Mouse (Mus musculus): ENCODE data around the gene Msl1. TPM values are rescaled to one million over a fixed set of nuclear protein-coding genes. Genes with fewer than 3 reads are reported as not detected.

Msl1 gene
- polyA plus RNA-seq, 1 experiment from 2014 or later: 32.0 TPM

- Histone ChIP-seq H3K36me3 (ENCODE audit: control insufficient read depth, insufficient read depth) (peaks cover 2% of the 10 kb centered on the region; the same call in 1 of the 2 replicates), H3K27me3 (replicated peaks; ENCODE audit: control insufficient read depth, insufficient read depth, low read length) (no peaks in the 10 kb centered on the region), H3K9ac (replicated peaks; ENCODE audit: low read depth, low read length) (peak within 1 kb of the TSS; percentile 52), H3K9me3 (ENCODE audit: control insufficient read depth, low read length) (no peaks in the 10 kb centered on the region), H3K4me1 (replicated peaks; ENCODE audit: control insufficient read depth, insufficient read depth, low read length) (peaks cover 58% of the 10 kb centered on the region), H3K27ac (ENCODE audit: low read length) (peak within 1 kb of the TSS; percentile 62), H3K4me2 (ENCODE audit: low read length) (peak within 1 kb of the TSS; percentile 95), H3K4me3 (replicated peaks; ENCODE audit: low read length) (peak within 1 kb of the TSS; percentile 48)
- 1% methylated on average over 22 of the region's 22 CpGs for WGBS
- peak; percentile 23 for ATAC-seq
Observed at GRCm38 (mm10) chr11:98774582-98775347, 20.6 kb upstream of the Msl1 start, which contains the start of gene Nr1d1. Nr1d1 (minus strand) TSS chr11:98775333.

GRCm38 (mm10) chr11:98775348-98776051 lies 19.8 kb upstream of the Msl1 start:
- peak; percentile 87 for ATAC-seq
- Histone ChIP-seq H3K27ac (ENCODE audit: low read length) (peak overlapping the region; percentile 31; the same call in 1 of the 2 replicates), H3K4me2 (ENCODE audit: low read length) (peak overlapping the region; percentile 95), H3K9me3 (ENCODE audit: control insufficient read depth, low read length) (no peaks in the 10 kb centered on the region), H3K4me3 (replicated peaks; ENCODE audit: low read length) (peak overlapping the region; percentile 48), H3K36me3 (ENCODE audit: control insufficient read depth, insufficient read depth) (no peaks in the 10 kb centered on the region), H3K4me1 (replicated peaks; ENCODE audit: control insufficient read depth, insufficient read depth, low read length) (peaks cover 51% of the 10 kb centered on the region), H3K9ac (replicated peaks; ENCODE audit: low read depth, low read length) (peak overlapping the region; percentile 52), H3K27me3 (replicated peaks; ENCODE audit: control insufficient read depth, insufficient read depth, low read length) (no peaks in the 10 kb centered on the region)
- 7% methylated on average over 15 of the region's 15 CpGs for WGBS

GRCm38 (mm10) chr11:98776052-98776764 lies 19.1 kb upstream of the Msl1 start:
- Histone ChIP-seq H3K9ac (replicated peaks; ENCODE audit: low read depth, low read length) (no peak overlapping the region), H3K4me2 (ENCODE audit: low read length) (peak overlapping the region; percentile 95), H3K4me1 (replicated peaks; ENCODE audit: control insufficient read depth, insufficient read depth, low read length) (peaks cover 53% of the 10 kb centered on the region), H3K9me3 (ENCODE audit: control insufficient read depth, low read length) (no peaks in the 10 kb centered on the region), H3K27me3 (replicated peaks; ENCODE audit: control insufficient read depth, insufficient read depth, low read length) (no peaks in the 10 kb centered on the region), H3K4me3 (replicated peaks; ENCODE audit: low read length) (no peak overlapping the region), H3K27ac (ENCODE audit: low read length) (0 out of 2 replicates have a peak overlapping the region, but pooled peaks have one; percentile 6), H3K36me3 (ENCODE audit: control insufficient read depth, insufficient read depth) (no peaks in the 10 kb centered on the region)
- no peak for ATAC-seq
- WGBS: 53% methylated on average over 12 of the region's 12 CpGs

- Histone ChIP-seq H3K9me3 (ENCODE audit: control insufficient read depth, low read length) (no peaks in the 10 kb centered on the region), H3K27ac (ENCODE audit: low read length) (peak overlapping the region; percentile 59; the same call in 1 of the 2 replicates), H3K4me2 (ENCODE audit: low read length) (no peak overlapping the region), H3K9ac (replicated peaks; ENCODE audit: low read depth, low read length) (peak overlapping the region; percentile 19; the same call in 1 of the 2 replicates), H3K36me3 (ENCODE audit: control insufficient read depth, insufficient read depth) (no peaks in the 10 kb centered on the region), H3K4me3 (replicated peaks; ENCODE audit: low read length) (no peak overlapping the region), H3K4me1 (replicated peaks; ENCODE audit: control insufficient read depth, insufficient read depth, low read length) (peaks cover 55% of the 10 kb centered on the region), H3K27me3 (replicated peaks; ENCODE audit: control insufficient read depth, insufficient read depth, low read length) (no peaks in the 10 kb centered on the region)
- WGBS: 12% methylated on average over 9 of the region's 9 CpGs
- ATAC-seq: no peak
Observed at GRCm38 (mm10) chr11:98776843-98777590, 18.3 kb upstream of the Msl1 start.

- Histone ChIP-seq H3K27ac (ENCODE audit: low read length) (no peak overlapping the region), H3K36me3 (ENCODE audit: control insufficient read depth, insufficient read depth) (no peaks in the 10 kb centered on the region), H3K27me3 (replicated peaks; ENCODE audit: control insufficient read depth, insufficient read depth, low read length) (no peaks in the 10 kb centered on the region), H3K9me3 (ENCODE audit: control insufficient read depth, low read length) (no peaks in the 10 kb centered on the region), H3K4me1 (replicated peaks; ENCODE audit: control insufficient read depth, insufficient read depth, low read length) (peaks cover 58% of the 10 kb centered on the region), H3K9ac (replicated peaks; ENCODE audit: low read depth, low read length) (no peak overlapping the region), H3K4me3 (replicated peaks; ENCODE audit: low read length) (no peak overlapping the region), H3K4me2 (ENCODE audit: low read length) (no peak overlapping the region)
- no peak for ATAC-seq
Observed at GRCm38 (mm10) chr11:98777888-98778287, 17.4 kb upstream of the Msl1 start.

GRCm38 (mm10) chr11:98781851-98782512 lies 13.3 kb upstream of the Msl1 start:
- 19% methylated on average over 12 of the region's 14 CpGs for WGBS
- peaks cover 50% of the 10 kb centered on the region for H3K4me1 ChIP-seq (replicated peaks; ENCODE audit: control insufficient read depth, insufficient read depth, low read length)
- no peaks in the 10 kb centered on the region for H3K36me3 ChIP-seq (ENCODE audit: control insufficient read depth, insufficient read depth)
- no peak overlapping the region for H3K4me2 ChIP-seq (ENCODE audit: low read length)
- no peak overlapping the region for H3K4me3 ChIP-seq (replicated peaks; ENCODE audit: low read length)
- H3K9ac ChIP-seq (replicated peaks; ENCODE audit: low read depth, low read length): 0 out of 2 replicates have a peak overlapping the region, but pooled peaks have one; percentile 39
- peak; percentile 51 for ATAC-seq
- H3K27me3 ChIP-seq (replicated peaks; ENCODE audit: control insufficient read depth, insufficient read depth, low read length): no peaks in the 10 kb centered on the region
- no peaks in the 10 kb centered on the region for H3K9me3 ChIP-seq (ENCODE audit: control insufficient read depth, low read length)
- H3K27ac ChIP-seq (ENCODE audit: low read length): peak overlapping the region; percentile 87

GRCm38 (mm10) chr11:98782651-98783235 lies 12.6 kb upstream of the Msl1 start:
- H3K27me3 ChIP-seq (replicated peaks; ENCODE audit: control insufficient read depth, insufficient read depth, low read length): no peaks in the 10 kb centered on the region
- H3K27ac ChIP-seq (ENCODE audit: low read length): peak overlapping the region; percentile 82
- H3K4me3 ChIP-seq (replicated peaks; ENCODE audit: low read length): no peak overlapping the region; the same call in 1 of the 2 replicates
- no peak for ATAC-seq
- no peaks in the 10 kb centered on the region for H3K36me3 ChIP-seq (ENCODE audit: control insufficient read depth, insufficient read depth)
- peak overlapping the region; percentile 48 for H3K9ac ChIP-seq (replicated peaks; ENCODE audit: low read depth, low read length)
- peaks cover 51% of the 10 kb centered on the region for H3K4me1 ChIP-seq (replicated peaks; ENCODE audit: control insufficient read depth, insufficient read depth, low read length)
- peak overlapping the region; percentile 42 for H3K4me2 ChIP-seq (ENCODE audit: low read length)
- 7% methylated on average over 17 of the region's 17 CpGs for WGBS
- H3K9me3 ChIP-seq (ENCODE audit: control insufficient read depth, low read length): no peaks in the 10 kb centered on the region

GRCm38 (mm10) chr11:98783236-98783696 lies 12.1 kb upstream of the Msl1 start:
- peak overlapping the region; percentile 9; the same call in 1 of the 2 replicates for H3K4me3 ChIP-seq (replicated peaks; ENCODE audit: low read length)
- peak; percentile 47 for ATAC-seq
- H3K36me3 ChIP-seq (ENCODE audit: control insufficient read depth, insufficient read depth): no peaks in the 10 kb centered on the region
- peak overlapping the region; percentile 48 for H3K9ac ChIP-seq (replicated peaks; ENCODE audit: low read depth, low read length)
- H3K4me1 ChIP-seq (replicated peaks; ENCODE audit: control insufficient read depth, insufficient read depth, low read length): peaks cover 53% of the 10 kb centered on the region
- H3K4me2 ChIP-seq (ENCODE audit: low read length): peak overlapping the region; percentile 42
- 2% methylated on average over 20 of the region's 20 CpGs for WGBS
- H3K27ac ChIP-seq (ENCODE audit: low read length): peak overlapping the region; percentile 82
- H3K27me3 ChIP-seq (replicated peaks; ENCODE audit: control insufficient read depth, insufficient read depth, low read length): no peaks in the 10 kb centered on the region
- H3K9me3 ChIP-seq (ENCODE audit: control insufficient read depth, low read length): no peaks in the 10 kb centered on the region
